Mouse (Mus musculus): ENCODE data around the gene C4b.

- no peak for TF ChIP-seq CTCF (IDR thresholded peaks at IDR 0.05; ENCODE audit: low read depth)
- no peak for TF ChIP-seq EP300 (IDR thresholded peaks at IDR 0.05; ENCODE audit: low read depth)
These were observed 59.9 kb downstream of the C4b start for GRCm38 (mm10) chr17:34683686-34684220.

All from liver, embryonic 14.5 days (tissue).